Mouse (Mus musculus) brain, embryonic 14.5 days (tissue): ENCODE results near the gene Veph1.
"Not testable (repeated sequence)": the region's sequence is repeated elsewhere in the genome, so short reads cannot be mapped to it uniquely, and the experiment has no call there.

Experiments used
- CTCF ChIP-seq: fragments of 200-500 bp; IDR thresholded peaks from 2 replicates; pipeline ENCODE4 v1.5.1; 2012; ENCODE audit warnings: inconsistent platforms, mild to moderate bottlenecking, moderate library complexity, borderline replicate concordance; ENCODE audit not compliant: insufficient read depth, insufficient read length; ENCODE audit errors: extremely low read depth
- POLR2A ChIP-seq: fragments of 200-500 bp; IDR thresholded peaks from 2 replicates; pipeline ENCODE4 v1.6.1; 2012; ENCODE audit warnings: mild to moderate bottlenecking, inconsistent platforms, borderline replicate concordance; ENCODE audit not compliant: poor library complexity, insufficient read depth, insufficient read length, severe bottlenecking; ENCODE audit errors: extremely low read depth

- not testable (repeated sequence) for TF ChIP-seq POLR2A
- TF ChIP-seq CTCF, result peak; percentile 78
These were observed 60.3 kb downstream of the Veph1 start for GRCm38 (mm10) chr3:66236234-66236871.
